Mouse (Mus musculus) lung, adult 2 months (tissue): Measurements from ENCODE around the gene AY358078. TPM values are rescaled to one million over a fixed set of nuclear protein-coding genes. Genes with fewer than 3 reads are reported as not detected.
"Not testable (repeated sequence)": the region's sequence is repeated elsewhere in the genome, so short reads cannot be mapped to it uniquely, and the experiment has no call there.

ENCODE experiments used
- DNase-seq: peaks from one replicate; pipeline ENCODE4 v3.0.0; 2022
- H3K4me1 ChIP-seq: fragments of 200-500 bp; 2 replicates; pipeline ENCODE4 v1.6.1; 2011; ENCODE audit warnings: low read length; ENCODE audit not compliant: control insufficient read depth, insufficient read depth
- H3K4me3 ChIP-seq: fragments of 200-500 bp; replicated peaks from 2 replicates; pipeline ENCODE3; 2011; ENCODE audit warnings: low read depth, mild to moderate bottlenecking, control low read depth, low read length; ENCODE audit errors: extremely low read depth
- CTCF ChIP-seq: fragments of 200-500 bp; IDR thresholded peaks from 2 replicates; pipeline ENCODE4 v1.5.1; 2011; ENCODE audit warnings: mild to moderate bottlenecking, low read length, control low read depth; ENCODE audit not compliant: insufficient read depth
- POLR2A ChIP-seq: fragments of 200-500 bp; IDR thresholded peaks from 2 replicates; pipeline ENCODE4 v1.6.1; 2011; ENCODE audit warnings: low read depth, mild to moderate bottlenecking, control low read depth, low read length, borderline replicate concordance; ENCODE audit errors: extremely low read depth
- WGBS: fragments of 180-500 bp; shearing (Covaris S2); methylation state at CpG from one replicate; pipeline ENCODE4 v1.1.7; 2018; 5-methylcytosine and 5-hydroxymethylcytosine counted together
- polyA plus RNA-seq: library from polyadenylated mRNA; depleted of rRNA; stranded (reverse); fragments of >200 nt; gene quantifications from 2 replicates; pipeline ENCODE4 v1.2.3, GENCODE M21; 2012

AY358078 gene
- polyA plus RNA-seq, 1 experiment: not detected

DNA sequence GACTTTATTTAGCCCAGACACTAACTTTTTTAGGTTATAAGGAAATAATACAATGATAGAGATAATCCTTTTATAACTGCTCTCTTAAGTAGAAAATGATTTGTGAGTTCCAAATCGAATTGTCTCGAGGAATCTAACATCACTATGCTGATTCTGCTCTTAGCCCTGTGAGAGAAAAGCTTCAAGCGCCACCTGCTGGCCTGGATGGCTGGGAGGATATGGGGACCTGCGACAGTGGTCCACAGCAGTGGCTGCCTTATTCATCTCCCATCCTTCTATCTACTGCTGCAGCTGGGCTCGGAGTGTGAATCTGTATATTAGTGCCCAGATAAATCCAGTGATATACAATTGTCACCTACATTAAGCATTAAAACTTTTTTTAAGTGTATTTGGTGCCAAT lies 28.0 kb downstream of the AY358078 start:
- H3K4me3 ChIP-seq, DNase-seq, H3K4me1 ChIP-seq: not testable (repeated sequence)
- 24% methylated on average over 5 of the region's 5 CpGs for WGBS
- peak; percentile 34 for TF ChIP-seq CTCF

DNA sequence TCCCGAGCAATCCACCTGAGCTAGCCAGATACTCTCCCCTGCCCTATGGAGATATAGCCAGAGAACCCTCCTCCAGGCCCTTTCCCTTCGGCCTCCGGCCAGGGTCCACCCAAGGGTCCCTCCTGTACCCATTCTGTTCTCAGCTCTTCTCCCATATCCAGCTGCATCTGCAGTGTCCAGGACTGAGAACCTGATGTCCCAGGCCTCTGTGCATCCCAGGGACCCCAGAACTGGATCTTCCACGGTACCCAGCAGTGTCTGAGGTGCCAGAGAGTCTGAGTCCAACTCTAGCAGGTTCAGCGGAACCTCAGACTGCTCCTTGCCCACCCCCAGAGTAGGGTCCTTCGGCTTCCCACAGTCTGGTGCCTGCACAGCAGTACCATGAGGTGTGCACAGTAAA lies 29.3 kb downstream of the AY358078 start:
- Histone ChIP-seq H3K4me1 (no peaks in the 10 kb centered on the region), H3K4me3 (no peak overlapping the region)
- TF ChIP-seq POLR2A (no peak), CTCF (no peak)
- 68% methylated on average over 6 of the region's 6 CpGs for WGBS
- DNase-seq: no peak

DNA sequence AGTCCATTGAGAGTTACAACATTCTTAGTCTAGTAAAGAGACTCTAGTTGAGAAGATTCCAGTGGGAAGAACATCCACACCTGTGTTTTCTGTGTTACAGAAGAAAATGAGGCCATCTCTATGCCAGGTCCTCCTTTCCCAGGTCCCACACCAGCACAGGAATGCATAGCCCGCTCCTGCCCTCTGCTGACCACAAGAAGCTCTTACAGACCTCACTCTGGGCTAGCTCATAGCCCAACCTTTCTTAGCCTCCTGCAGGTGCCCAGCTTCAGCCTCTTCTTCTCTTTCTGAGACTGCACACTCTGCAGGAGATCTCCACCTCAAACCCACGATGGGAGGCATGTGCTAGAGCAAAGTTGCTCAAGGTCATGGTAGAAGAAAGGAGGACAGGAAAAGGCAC lies 38.6 kb downstream of the AY358078 start:
- H3K4me3 ChIP-seq, H3K4me1 ChIP-seq, DNase-seq: not testable (repeated sequence)
- 18% methylated on average over 2 of the region's 2 CpGs for WGBS

DNA sequence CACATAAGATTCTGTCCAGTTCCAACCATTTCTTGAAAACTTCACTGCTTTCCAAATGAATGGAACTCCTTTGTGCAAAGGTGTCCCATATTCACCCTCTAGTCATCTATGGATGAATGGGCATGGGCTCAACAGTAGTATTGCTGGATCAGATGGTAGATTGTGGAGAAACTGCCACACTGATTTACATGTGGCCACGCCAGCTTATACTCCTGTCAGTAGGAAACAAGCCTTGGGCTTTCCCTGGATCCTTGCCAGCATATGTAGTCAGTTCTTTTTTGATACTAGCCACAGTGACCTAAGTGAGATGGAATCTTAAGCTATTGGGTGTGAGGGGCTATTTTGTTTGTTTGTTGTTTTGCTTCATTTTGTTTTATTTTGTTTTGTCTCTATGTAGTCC lies 42.4 kb downstream of the AY358078 start:
- H3K4me1 ChIP-seq: no peaks in the 10 kb centered on the region
- 48% methylated on average over 1 of the region's 1 CpGs for WGBS
- H3K4me3 ChIP-seq: no peak overlapping the region
- TF ChIP-seq CTCF (no peak), POLR2A (no peak)
- no peak for DNase-seq

DNA sequence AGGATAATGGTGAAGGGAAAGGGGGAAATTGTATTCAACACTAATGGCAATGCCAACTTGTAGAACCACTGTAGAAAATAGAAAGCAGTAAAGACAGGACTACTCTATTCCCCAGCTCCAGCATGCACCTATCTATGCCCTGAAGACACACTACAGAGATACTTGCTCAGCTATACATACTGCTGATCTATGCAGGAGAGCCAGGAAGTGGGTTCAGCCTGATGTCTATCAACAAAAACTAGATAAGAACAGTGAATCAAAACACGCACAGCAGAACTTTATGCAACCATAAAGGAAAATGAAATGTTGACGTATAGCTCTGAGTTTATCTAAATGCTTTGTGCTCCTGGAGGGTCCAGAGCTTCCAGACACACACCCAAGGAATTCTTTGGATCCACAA lies 42.9 kb downstream of the AY358078 start:
- Histone ChIP-seq H3K4me1 (no peaks in the 10 kb centered on the region), H3K4me3 (no peak overlapping the region)
- no peak for DNase-seq
- 56% methylated on average over 2 of the region's 2 CpGs for WGBS
- TF ChIP-seq CTCF (no peak), POLR2A (no peak)

DNA sequence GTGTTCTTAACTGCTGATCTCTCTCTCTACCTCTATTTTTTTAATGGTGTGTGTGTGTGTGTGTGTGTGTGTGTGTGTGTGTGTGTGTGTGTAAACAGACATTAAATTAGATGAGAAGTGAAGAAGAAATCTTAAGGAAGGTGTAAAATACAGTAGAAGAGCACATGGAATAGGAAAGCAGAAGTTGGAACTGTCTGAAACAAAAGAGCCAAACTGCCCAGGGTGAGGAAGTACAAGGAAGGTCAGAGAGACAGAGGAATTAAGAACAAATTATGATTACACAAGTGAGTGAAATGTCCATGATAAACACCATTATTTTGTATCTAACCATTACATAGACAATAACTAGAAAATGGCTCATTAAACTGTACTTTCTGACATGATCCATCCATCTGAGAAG lies 44.0 kb downstream of the AY358078 start:
- Histone ChIP-seq H3K4me3 (no peak overlapping the region), H3K4me1 (no peaks in the 10 kb centered on the region)
- TF ChIP-seq CTCF (no peak), POLR2A (no peak)
- DNase-seq: no peak

DNA sequence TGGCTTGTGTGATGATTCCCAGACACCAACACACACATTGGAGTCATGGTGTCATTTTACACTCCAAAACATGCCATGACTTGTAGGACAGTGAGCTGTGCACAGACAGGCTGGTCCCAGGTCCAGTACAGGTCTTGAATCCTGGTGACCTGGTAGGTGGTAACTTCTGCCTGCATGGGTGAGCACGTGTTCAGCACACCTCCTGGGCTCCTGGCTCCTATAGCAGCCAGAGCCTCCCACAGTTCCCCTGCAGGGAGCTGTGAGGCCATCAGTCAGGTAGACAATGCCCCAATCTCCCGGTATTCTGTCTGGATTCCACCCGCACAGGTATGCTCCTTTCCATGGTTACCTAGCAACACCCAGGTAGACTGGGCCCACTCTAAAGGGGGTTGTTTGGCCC lies 46.7 kb downstream of the AY358078 start:
- H3K4me1 ChIP-seq: no peaks in the 10 kb centered on the region
- no peak overlapping the region for H3K4me3 ChIP-seq
- WGBS: 65% methylated on average over 3 of the region's 3 CpGs
- no peak for DNase-seq
- TF ChIP-seq POLR2A (no peak), CTCF (no peak)

DNA sequence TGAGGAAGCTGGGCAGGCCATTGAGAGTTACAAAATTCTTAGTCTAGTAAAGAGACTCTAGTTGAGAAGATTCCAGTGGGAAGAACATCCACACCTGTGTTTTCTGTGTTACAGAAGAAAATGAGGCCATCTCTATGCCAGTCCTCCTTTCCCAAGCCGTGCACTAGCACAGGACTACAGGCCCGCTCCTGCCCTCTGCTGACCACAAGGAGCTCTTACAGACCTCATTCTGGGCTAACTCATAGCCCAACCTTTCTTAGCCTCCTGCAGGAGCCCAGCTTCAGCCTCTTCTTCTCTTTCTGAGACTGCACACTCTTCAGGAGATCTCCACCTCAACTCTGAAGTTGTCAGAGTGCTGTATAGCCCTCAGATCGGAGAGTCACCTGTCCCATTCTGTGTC lies 51.2 kb downstream of the AY358078 start:
- not testable (repeated sequence) for DNase-seq, H3K4me1 ChIP-seq, H3K4me3 ChIP-seq
- 43% methylated on average over 3 of the region's 3 CpGs for WGBS

DNA sequence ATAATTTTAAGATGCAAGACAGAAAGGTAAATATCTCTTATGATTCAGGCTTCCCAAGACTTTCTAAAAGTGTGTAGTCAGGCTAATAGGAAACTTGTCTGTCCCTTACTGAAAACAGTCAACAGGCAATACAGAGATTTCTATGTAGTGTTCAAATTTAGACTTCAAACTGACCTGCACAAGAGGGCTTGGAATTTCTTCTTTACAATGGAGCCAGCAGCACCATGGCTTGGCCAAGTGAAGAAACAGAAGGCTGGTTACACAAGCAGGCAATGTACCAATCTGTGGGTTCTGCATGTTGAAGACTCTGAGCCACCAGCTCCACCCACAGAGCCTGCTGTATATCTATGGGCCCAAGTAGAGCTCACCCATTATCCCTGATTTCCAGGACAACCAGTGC lies 53.6 kb downstream of the AY358078 start, which contains the start of gene Ear6:
Gene Ear6, plus strand, starts transcription at position 301 of the 400 bp plus-strand sequence.
- TF ChIP-seq POLR2A (no peak), CTCF (no peak)
- no peak within 1 kb of the TSS for H3K4me3 ChIP-seq
- no peak for DNase-seq
- H3K4me1 ChIP-seq: no peaks in the 10 kb centered on the region

DNA sequence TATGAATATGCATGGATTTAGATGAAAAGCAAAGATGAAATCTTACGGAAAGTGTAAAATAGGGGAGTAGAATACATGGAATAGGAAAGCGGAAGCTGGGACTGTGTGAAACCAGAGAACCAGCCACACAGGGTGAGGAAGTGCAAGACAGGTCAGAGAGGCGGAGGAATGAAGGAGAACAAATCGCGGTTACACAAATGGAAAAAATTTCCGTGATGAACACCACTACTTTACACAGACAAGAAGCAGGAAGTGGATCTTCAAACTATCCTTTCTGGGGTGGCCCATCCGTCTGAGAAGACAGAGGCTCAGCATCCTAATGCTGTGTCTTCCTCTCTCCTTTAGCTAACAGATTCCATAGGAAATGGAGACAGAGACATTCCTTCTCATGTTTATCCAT lies 55.4 kb downstream of the AY358078 start:
- 71% methylated on average over 7 of the region's 7 CpGs for WGBS
- not testable (repeated sequence) for DNase-seq, H3K4me3 ChIP-seq, H3K4me1 ChIP-seq

DNA sequence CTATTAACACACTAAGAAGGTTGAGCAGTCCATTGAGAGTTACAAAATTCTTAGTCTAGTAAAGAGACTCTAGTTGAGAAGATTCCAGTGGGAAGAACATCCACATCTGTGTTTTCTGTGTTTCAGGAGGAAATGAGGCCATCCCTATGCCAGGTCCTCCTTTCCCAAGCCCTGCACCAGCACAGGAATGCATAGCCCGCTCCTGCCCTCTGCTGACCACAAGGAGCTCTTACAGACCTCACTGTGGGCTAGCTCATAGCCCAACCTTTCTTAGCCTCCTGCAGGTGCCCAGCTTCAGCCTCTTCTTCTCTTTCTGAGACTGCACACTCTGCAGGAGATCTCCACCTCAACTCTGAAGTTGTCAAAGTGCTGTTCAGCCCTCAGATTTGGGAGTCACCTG lies 63.8 kb downstream of the AY358078 start:
- H3K4me1 ChIP-seq, H3K4me3 ChIP-seq, DNase-seq: not testable (repeated sequence)
- 6% methylated on average over 1 of the region's 1 CpGs for WGBS
- TF ChIP-seq CTCF: 0 out of 2 replicates have a peak, but pooled peaks have one; percentile 30

DNA sequence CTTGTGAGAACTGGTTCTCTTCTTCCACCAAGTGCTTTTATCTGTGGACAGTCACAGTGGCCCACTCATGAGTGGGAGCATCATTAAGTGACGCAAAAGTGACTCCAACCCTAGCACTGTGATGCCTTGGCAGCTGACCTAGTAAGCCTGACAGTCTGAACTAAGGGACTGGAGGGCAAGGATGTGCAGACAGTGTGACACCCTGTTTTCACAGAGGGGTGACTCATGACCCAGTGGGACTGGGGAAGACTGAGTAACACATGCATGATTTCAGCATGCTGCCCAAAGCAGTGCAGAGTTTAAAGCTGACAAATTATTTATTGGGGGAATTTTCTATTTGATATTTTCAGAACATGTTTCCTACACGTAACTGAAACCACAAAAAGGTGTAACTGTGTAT lies 70.9 kb downstream of the AY358078 start:
- Histone ChIP-seq H3K4me3 (no peak overlapping the region), H3K4me1 (no peaks in the 10 kb centered on the region)
- 56% methylated on average over 2 of the region's 2 CpGs for WGBS
- TF ChIP-seq CTCF: no peak
- TF ChIP-seq POLR2A: no peak
- DNase-seq: no peak
